Mouse (Mus musculus) forelimb bud, embryonic 11.5 days (tissue): ENCODE measurements around the gene Plaa.
"Not testable (repeated sequence)": the region's sequence is repeated elsewhere in the genome, so short reads cannot be mapped to it uniquely, and the experiment has no call there.

Experiments used
- DNase-seq: peaks from one replicate; pipeline ENCODE4 v3.0.0-alpha.2; 2012; ENCODE audit warnings: low read depth, low spot score

The Plaa gene

GRCm38 (mm10) chr4:94603031-94603629 lies at the start of gene Plaa:
Gene Plaa, minus strand, starts transcription at chr4:94603244.
- DNase-seq: peak; percentile 92

GRCm38 (mm10) chr4:94650426-94651175 lies 47.6 kb upstream of the Plaa start:
- DNase-seq: not testable (repeated sequence)

DNA sequence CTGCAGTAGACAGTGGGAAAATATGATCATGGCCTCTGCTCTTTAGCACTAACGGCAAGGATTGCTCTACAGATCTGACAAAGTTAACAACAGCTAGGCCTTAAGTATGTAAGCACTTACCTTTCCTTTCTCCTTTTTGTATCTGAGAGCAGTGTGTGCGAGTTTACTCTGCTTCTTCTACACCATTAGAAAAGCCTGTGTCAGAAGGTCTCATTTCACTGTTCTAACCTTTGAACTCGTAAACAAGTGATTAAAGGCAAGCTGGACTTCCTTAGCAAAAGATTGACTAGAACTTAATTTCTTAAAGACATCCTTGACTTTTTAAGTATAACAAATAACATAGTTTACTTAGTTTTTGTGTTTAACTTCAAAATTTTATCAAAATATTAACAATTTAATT lies 46.9 kb upstream of the Plaa start, which contains the start of gene Lrrc19:
Gene Lrrc19, minus strand, starts transcription at position 225 of the 400 bp plus-strand sequence.
- DNase-seq: no peak

- no peak for DNase-seq
These were observed 40.1 kb upstream of the Plaa start for GRCm38 (mm10) chr4:94643141-94643540.

DNA sequence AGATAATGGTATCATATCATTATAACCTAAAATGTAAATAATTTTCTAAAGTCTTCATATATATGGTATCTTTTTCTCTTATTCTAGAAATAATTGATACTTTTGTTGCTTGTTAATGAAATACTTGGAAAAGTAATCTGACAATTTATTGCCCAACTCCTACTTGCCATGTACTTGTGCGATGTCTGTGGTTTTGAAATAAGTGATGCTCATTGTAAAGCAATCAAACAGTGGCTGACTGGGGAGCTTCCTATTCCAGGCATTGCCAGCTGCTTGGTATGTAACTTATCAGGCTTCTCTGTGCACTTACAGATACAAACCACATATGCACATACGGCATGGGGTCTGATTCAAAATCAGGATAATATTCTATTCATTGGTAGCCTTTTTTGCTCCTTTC lies 17.0 kb upstream of the Plaa start:
- no peak for DNase-seq

DNA sequence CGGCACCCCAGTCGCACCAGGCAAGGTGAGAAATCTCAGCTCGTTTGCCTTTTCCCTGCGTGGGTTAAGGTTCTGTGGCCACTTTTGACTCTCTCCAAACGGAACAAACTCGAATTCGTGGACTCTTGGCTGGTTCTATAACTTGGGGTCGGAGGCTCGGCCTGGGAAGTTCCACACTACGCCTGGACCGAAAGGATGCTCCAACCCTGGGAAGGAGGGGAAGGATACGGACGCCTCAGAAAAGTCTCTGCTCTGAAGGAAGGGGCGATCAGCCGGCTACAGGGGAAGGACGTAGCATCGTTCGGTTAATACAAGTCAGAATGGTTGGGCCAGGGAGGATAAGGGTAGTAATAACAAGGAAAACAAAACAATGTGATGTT lies 11.6 kb upstream of the Plaa start:
- DNase-seq: no peak

GRCm38 (mm10) chr4:94613972-94614626 lies 11.1 kb upstream of the Plaa start, which contains the start of gene Ift74:
Gene Ift74, plus strand, starts transcription at chr4:94614491.
- DNase-seq: peak; percentile 97

DNA sequence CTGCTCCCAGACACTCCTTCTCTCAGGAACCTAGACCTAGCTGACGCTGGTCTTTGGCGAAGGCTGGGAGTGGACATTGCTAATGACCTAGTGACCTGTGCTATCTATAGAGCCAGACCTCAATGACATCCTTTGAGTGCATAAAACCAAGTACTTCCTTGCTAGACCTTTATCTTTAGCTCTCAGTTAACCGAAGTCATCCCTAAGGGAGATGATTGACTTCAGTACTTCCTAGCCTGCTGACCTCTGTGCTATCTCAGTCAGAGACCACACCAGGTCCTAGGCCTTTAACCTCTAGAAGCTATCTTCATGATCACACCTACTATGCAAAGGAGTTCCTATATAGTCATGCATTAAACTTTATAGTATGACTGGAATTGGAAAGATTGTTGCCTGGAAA lies 7.3 kb upstream of the Plaa start:
- no peak for DNase-seq

DNA sequence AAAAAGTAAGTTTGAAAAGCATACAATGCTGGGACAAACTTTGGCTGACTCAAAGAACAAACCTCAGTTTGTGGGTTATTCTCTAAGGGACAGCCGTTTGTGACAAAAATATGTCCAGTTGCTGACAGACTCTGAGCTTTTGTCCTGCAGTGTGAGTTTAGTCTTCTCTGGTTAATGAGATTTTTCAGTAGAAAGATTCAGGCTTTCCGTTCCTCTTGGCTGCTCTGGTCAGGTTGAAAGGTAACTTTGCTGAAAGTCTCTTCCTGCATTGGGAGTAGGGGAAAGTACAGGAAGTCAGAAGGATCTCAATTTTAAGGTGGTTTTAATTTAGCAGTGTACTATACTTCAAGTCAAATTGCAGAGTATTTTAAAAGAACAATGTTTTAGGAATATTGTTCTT lies 2.5 kb upstream of the Plaa start:
- no peak for DNase-seq

GRCm38 (mm10) chr4:94604452-94605019 lies 1.5 kb upstream of the Plaa start:
- no peak for DNase-seq

DNA sequence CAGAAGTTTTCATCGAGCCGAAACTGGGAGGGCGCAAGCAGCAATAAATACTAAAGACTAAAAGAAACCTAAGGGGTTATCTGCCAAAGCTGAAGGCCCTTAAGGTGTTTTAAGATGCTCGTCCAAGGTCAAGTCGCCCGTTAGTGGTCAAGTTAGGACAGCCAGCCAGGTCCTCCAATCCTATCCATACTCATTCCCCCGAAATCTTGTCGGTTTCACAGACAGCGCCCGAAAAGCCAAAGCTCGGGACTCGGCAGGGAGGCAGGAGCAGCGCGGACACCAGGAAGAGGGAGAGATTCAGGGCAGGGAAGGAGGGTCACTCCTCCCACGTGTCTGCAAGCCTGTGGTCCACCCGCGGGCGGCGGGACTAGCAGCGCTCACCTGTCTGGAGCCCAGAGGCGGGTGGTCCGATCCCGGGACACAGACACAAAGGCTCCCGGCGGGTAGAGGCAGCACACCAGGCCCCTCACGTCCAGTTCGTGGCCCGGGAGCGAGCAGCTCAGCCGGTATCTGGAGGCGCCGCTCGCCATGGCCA lies 481 bp downstream of the Plaa start:
- DNase-seq: no peak

GRCm38 (mm10) chr4:94601395-94601794 lies 1.6 kb downstream of the Plaa start:
- no peak for DNase-seq

- no peak for DNase-seq
These were observed 10.3 kb downstream of the Plaa start for GRCm38 (mm10) chr4:94592709-94593108.

DNA sequence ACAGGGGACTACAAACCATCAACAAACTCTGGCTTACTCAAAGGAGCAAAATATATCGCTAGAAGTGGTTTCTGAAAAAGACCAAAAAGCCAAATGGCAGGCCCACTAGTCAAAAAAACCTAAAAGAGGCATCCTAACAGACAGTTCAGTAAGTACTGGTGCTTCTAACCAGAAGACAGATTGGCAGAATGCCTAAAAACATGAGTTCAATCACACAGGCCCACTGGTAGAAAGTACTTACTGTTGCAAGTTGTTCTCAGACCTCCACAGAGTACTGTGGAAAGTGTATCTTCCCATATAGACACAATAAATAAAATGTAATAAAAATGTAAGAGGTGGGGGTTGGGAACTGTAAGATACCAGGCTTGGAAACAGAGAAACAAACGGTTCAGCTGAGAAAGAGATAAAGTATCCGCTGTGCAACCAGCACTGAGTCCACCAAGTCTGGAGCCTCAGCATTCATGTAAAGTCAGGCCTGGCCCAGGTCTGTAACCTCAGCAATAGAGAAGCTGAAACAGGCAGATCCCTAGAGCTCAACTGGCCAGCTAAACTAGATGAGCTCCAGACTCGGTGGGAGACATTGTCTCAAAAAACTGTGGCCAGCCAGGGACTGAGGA lies 11.2 kb downstream of the Plaa start:
- no peak for DNase-seq

- DNase-seq: no peak
These were observed 30.4 kb downstream of the Plaa start for GRCm38 (mm10) chr4:94572677-94573076.

DNA sequence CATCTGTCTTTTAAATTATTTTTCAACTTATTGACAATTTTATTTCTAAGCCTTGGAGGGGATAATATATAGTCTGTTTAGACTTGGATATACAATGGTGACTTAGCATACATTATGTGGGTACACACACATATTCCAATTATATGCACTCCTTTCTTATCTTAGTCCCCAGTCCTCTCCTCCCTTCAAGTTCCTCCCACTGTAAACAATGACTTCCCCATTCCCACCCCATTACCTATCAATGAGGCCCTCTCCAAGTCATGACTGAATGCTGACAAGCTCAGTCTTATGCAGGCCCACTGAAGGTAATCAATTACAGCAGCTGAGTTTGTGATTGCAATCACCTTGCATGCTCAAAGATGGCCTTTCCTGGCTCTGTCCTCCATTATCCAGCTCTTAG lies 38.7 kb downstream of the Plaa start:
- DNase-seq: no peak

DNA sequence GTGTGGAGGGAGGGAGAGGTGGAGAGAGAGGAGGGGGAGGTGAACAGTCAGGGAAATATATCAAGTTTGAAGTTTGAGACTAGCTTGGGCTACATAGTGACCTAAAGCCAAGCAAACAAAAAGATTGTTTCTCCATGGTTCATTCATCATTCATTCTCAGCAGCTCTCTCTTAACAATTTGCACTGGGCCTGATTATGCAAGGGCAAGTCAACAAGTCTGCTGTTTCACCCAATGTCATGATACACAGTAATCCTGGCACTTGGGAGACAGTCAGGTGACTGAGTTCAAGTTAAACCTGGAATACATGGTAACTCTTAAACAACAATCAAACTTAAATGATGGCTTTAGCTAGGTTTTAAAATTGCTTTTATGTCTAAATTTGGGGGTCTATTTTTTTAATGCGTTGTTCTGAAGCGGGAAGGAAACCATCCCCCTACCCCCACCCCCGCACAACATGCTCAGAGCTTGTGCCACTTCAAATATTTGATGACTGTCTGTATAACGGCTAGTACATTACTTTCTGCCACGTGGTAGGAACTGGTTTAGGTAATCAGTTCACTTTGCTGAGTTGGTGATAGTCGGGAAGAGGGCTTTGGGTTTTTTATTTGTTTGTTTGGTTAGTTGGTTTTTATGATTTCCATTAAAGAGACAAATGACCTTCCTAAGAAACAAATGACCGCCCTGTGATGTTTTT lies 40.9 kb downstream of the Plaa start:
- no peak for DNase-seq

DNA sequence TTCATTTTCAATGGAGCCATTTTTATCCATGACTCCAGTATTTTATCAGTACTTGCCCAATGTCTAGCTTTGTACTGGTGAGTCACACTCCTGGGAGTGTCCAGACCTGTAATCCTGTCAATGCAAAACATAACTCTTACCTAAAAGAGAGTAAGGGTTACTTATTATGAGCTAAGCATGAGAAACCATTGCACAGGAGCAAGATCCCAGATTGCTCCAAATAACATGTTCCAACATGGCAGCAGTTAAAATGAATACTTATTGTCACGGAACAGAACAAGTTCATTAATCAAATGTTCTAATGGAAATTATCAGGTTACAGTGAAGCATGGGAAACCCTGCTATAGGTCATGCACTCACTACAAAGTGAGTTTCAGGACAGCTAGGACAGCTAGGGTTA lies 42.7 kb downstream of the Plaa start:
- no peak for DNase-seq

- no peak for DNase-seq
These were observed 43.8 kb downstream of the Plaa start for GRCm38 (mm10) chr4:94559266-94559665.

DNA sequence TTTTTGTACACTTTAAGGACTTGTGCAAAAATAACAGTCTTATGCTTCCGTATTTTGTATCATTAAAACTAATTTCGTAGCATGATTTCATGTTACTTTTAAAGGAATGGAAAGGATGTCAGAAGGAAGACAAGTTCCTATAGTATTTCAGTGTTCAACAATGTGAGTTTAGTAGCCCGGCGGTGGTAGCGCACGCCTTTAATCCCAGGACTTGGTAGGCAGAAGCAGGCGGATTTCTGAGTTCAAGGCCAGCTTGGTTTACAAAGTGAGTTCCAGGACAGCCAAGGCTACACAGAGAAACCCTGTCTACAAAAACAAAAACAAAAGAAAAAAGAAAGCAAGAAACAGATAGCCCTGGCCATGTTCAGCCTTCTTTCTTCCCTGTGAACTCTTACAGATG lies 45.9 kb downstream of the Plaa start:
- DNase-seq: no peak
